Comparison of ENCODE assay signal across 21 mouse cellular contexts in genomic region chr10:58226357-58226756, GRCm38 (mm10). TPM values are rescaled to one million over a fixed set of nuclear protein-coding genes. Genes with fewer than 3 reads are reported as not detected.
DNase-seq lines count a peak whose midpoint lies in the region; ATAC-seq and TF ChIP-seq lines count a peak whose summit lies in the region.
"Not testable (repeated sequence)": the region's sequence is repeated elsewhere in the genome, so short reads cannot be mapped to it uniquely, and the experiment has no call there.
"Had no signal": no experiment of that assay in that cellular context is flagged by ENCODE, and none has a peak within 500 bp of the region (broad histone marks: within the 10 kb centered on the region; RNA-seq: fewer than 3 reads in every experiment).

No protein-coding gene starts in this region.

- WGBS in forebrain, postnatal 0 days: 89% methylated on average over 4 of the region's 4 CpGs
- WGBS in intestine, embryonic 14.5 days: 90% methylated on average over 4 of the region's 4 CpGs
- WGBS in liver, postnatal 0 days (ENCODE audit: insufficient replicate concordance): 73% methylated on average over 4 of the region's 4 CpGs
- 81% methylated on average over 4 of the region's 4 CpGs for WGBS in midbrain, postnatal 0 days

- not testable (repeated sequence) for TF ChIP-seq CTCF in forebrain, postnatal 0 days (IDR thresholded peaks at IDR 0.05; ENCODE audit: low read depth); liver, postnatal 0 days (IDR thresholded peaks at IDR 0.05; ENCODE audit: low read depth); midbrain, postnatal 0 days (IDR thresholded peaks at IDR 0.05)

- not testable (repeated sequence) for H3K36me3 ChIP-seq in forebrain, postnatal 0 days (ENCODE audit: insufficient read depth); intestine, embryonic 14.5 days (ENCODE audit: control insufficient read depth, insufficient read depth, low read length); liver, postnatal 0 days (replicated peaks; ENCODE audit: insufficient read depth, low read length); midbrain, postnatal 0 days (ENCODE audit: insufficient read depth, low read length); splenic B cell, adult 2 months (ENCODE audit: control insufficient read depth, insufficient read depth, low read length, poor library complexity, severe bottlenecking)

- H3K4me2 ChIP-seq in forebrain, postnatal 0 days (ENCODE audit: low read depth); intestine, embryonic 14.5 days (ENCODE audit: low read length); liver, postnatal 0 days (ENCODE audit: low read depth, low read length); midbrain, postnatal 0 days (ENCODE audit: low read depth, low read length, poor library complexity, severe bottlenecking): not testable (repeated sequence)

- H3K4me1 ChIP-seq in forebrain, postnatal 0 days (ENCODE audit: insufficient read depth); intestine, embryonic 14.5 days (replicated peaks; ENCODE audit: control insufficient read depth, insufficient read depth, low read length); liver, postnatal 0 days (ENCODE audit: insufficient read depth); midbrain, postnatal 0 days (ENCODE audit: insufficient read depth, low read length): not testable (repeated sequence)

- not testable (repeated sequence) for H3K4me3 ChIP-seq in forebrain, postnatal 0 days (ENCODE audit: low read depth, low read length); intestine, embryonic 14.5 days (ENCODE audit: low read depth, low read length); liver, postnatal 0 days (ENCODE audit: low read depth, low read length); midbrain, postnatal 0 days (ENCODE audit: low read depth, low read length)

- H3K27me3 ChIP-seq in forebrain, postnatal 0 days (ENCODE audit: insufficient read depth, low read length); intestine, embryonic 14.5 days (replicated peaks; ENCODE audit: control insufficient read depth, insufficient read depth, low read length); liver, postnatal 0 days (ENCODE audit: insufficient read depth, low read length); midbrain, postnatal 0 days (ENCODE audit: insufficient read depth, low read length); splenic B cell, adult 2 months (ENCODE audit: control insufficient read depth, insufficient read depth, low read length, poor library complexity, severe bottlenecking): not testable (repeated sequence)

- not testable (repeated sequence) for H3K9ac ChIP-seq in forebrain, postnatal 0 days; intestine, embryonic 14.5 days (ENCODE audit: low read length); liver, postnatal 0 days (replicated peaks); midbrain, postnatal 0 days (replicated peaks; ENCODE audit: low read length, poor library complexity, severe bottlenecking)

- H3K9me3 ChIP-seq in forebrain, postnatal 0 days (ENCODE audit: low read length); intestine, embryonic 14.5 days (ENCODE audit: control insufficient read depth, low read length); liver, postnatal 0 days (ENCODE audit: low read length); midbrain, postnatal 0 days (ENCODE audit: low read length): not testable (repeated sequence)

- not testable (repeated sequence) for TF ChIP-seq EP300 in liver, postnatal 0 days (IDR thresholded peaks at IDR 0.05; ENCODE audit: low read depth)

- peak; percentile 42 for DNase-seq in 3T3-L1 (ENCODE audit: low read depth, low spot score)
- peak; percentile 19 for DNase-seq in NIH3T3 (ENCODE audit: low read depth)
- DNase-seq in embryo, embryonic 10.5 days (ENCODE audit: low spot score): peak; percentile 25
- DNase-seq in forebrain, postnatal 0 days: peak; percentile 4
- peak; percentile 62 for DNase-seq in intestine, embryonic 14.5 days (ENCODE audit: low spot score)
- DNase-seq in liver, postnatal 0 days: peak; percentile 44
- DNase-seq in midbrain, postnatal 0 days (ENCODE audit: low spot score): peak; percentile 28
- DNase-seq in splenic B cell, adult 2 months (ENCODE audit: low read depth, low spot score): peak; percentile 36

- not testable (repeated sequence) for H3K27ac ChIP-seq in forebrain, postnatal 0 days (ENCODE audit: low read depth, low read length); intestine, embryonic 14.5 days (ENCODE audit: low read depth); liver, postnatal 0 days (ENCODE audit: low read depth); midbrain, postnatal 0 days (ENCODE audit: low read depth, low read length)

- ATAC-seq in forebrain, postnatal 0 days; intestine, embryonic 14.5 days (replicated peaks; ENCODE audit: low FRiP score, low TSS enrichment, low read depth); liver, postnatal 0 days; midbrain, postnatal 0 days (ENCODE audit: low FRiP score): not testable (repeated sequence)

RNA-seq across cellular contexts. Expression of gene AW822073, which starts 1.6 kb away (rescaled TPM):
- total RNA-seq in forebrain, postnatal 0 days (2014; rRNA removed): not detected in 2 replicates
- not detected in 2 replicates for polyA plus RNA-seq in forebrain, postnatal 0 days (2015; fragmentation: Nextera tagmentation; extraction: Ambion mirVana)
- not detected in 2 replicates for polyA plus RNA-seq in intestine, embryonic 14.5 days (2014; fragmentation: Nextera tagmentation; extraction: Ambion mirVana)
- polyA plus RNA-seq in liver, postnatal 0 days (2015; fragmentation: Nextera tagmentation; extraction: Ambion mirVana): not detected in 2 replicates
- total RNA-seq in midbrain, postnatal 0 days (2014; rRNA removed): not detected in 2 replicates
- polyA plus RNA-seq in midbrain, postnatal 0 days (2015; fragmentation: Nextera tagmentation; extraction: Ambion mirVana): not detected in 2 replicates
- total RNA-seq: adrenal gland, postnatal 25 days; common myeloid progenitor, adult 5-6 weeks; gastrocnemius, adult 18-20 months; heart, postnatal 4 days; layer of hippocampus, postnatal 10 days had no signal
- polyA plus RNA-seq: forebrain, embryonic 15.5 days; G1E; gonadal fat pad, adult 2 months; heart, embryonic 13.5 days; limb, embryonic 15.5 days; lung, adult 2 months; midbrain, embryonic 16.5 days; neural tube, embryonic 12.5 days had no signal

RNA-seq across cellular contexts. Expression of gene Duxf3, which starts 6.1 kb away (rescaled TPM):
- total RNA-seq in forebrain, postnatal 0 days (2014; rRNA removed): 0.76 TPM in 1 of 2 replicates, not detected in the other
- polyA plus RNA-seq in forebrain, postnatal 0 days (2015; fragmentation: Nextera tagmentation; extraction: Ambion mirVana): not detected in 2 replicates
- not detected in 2 replicates for polyA plus RNA-seq in intestine, embryonic 14.5 days (2014; fragmentation: Nextera tagmentation; extraction: Ambion mirVana)
- polyA plus RNA-seq in liver, postnatal 0 days (2015; fragmentation: Nextera tagmentation; extraction: Ambion mirVana): not detected in 2 replicates
- total RNA-seq in midbrain, postnatal 0 days (2014; rRNA removed): not detected in 2 replicates
- not detected in 2 replicates for polyA plus RNA-seq in midbrain, postnatal 0 days (2015; fragmentation: Nextera tagmentation; extraction: Ambion mirVana)
- total RNA-seq: adrenal gland, postnatal 25 days; common myeloid progenitor, adult 5-6 weeks; gastrocnemius, adult 18-20 months; heart, postnatal 4 days; layer of hippocampus, postnatal 10 days had no signal
- polyA plus RNA-seq: forebrain, embryonic 15.5 days; G1E; gonadal fat pad, adult 2 months; heart, embryonic 13.5 days; limb, embryonic 15.5 days; lung, adult 2 months; midbrain, embryonic 16.5 days; neural tube, embryonic 12.5 days had no signal

RNA-seq across cellular contexts. Expression of gene Gm4981, which starts 10.1 kb away (rescaled TPM):
- not detected in 2 replicates for total RNA-seq in forebrain, postnatal 0 days (2014; rRNA removed)
- not detected in 2 replicates for polyA plus RNA-seq in forebrain, postnatal 0 days (2015; fragmentation: Nextera tagmentation; extraction: Ambion mirVana)
- not detected in 2 replicates for polyA plus RNA-seq in intestine, embryonic 14.5 days (2014; fragmentation: Nextera tagmentation; extraction: Ambion mirVana)
- not detected in 2 replicates for polyA plus RNA-seq in liver, postnatal 0 days (2015; fragmentation: Nextera tagmentation; extraction: Ambion mirVana)
- 0.22 TPM in 1 of 2 replicates, not detected in the other for total RNA-seq in midbrain, postnatal 0 days (2014; rRNA removed)
- not detected in 2 replicates for polyA plus RNA-seq in midbrain, postnatal 0 days (2015; fragmentation: Nextera tagmentation; extraction: Ambion mirVana)
- total RNA-seq: adrenal gland, postnatal 25 days; common myeloid progenitor, adult 5-6 weeks; G1E; gastrocnemius, adult 18-20 months; heart, postnatal 4 days; layer of hippocampus, postnatal 10 days had no signal
- polyA plus RNA-seq: forebrain, embryonic 15.5 days; G1E; gonadal fat pad, adult 2 months; heart, embryonic 13.5 days; limb, embryonic 15.5 days; lung, adult 2 months; midbrain, embryonic 16.5 days; neural tube, embryonic 12.5 days had no signal

RNA-seq across cellular contexts. Expression of gene Gcc2, which starts 28.9 kb away (rescaled TPM):
- 33.9 and 36.7 TPM in 2 replicates for total RNA-seq in forebrain, postnatal 0 days (2014; rRNA removed)
- 67.0 and 96.5 TPM in 2 replicates for polyA plus RNA-seq in forebrain, postnatal 0 days (2015; fragmentation: Nextera tagmentation; extraction: Ambion mirVana)
- polyA plus RNA-seq in intestine, embryonic 14.5 days (2014; fragmentation: Nextera tagmentation; extraction: Ambion mirVana): 59.0 and 65.5 TPM in 2 replicates
- 31.7 and 34.0 TPM in 2 replicates for polyA plus RNA-seq in liver, postnatal 0 days (2015; fragmentation: Nextera tagmentation; extraction: Ambion mirVana)
- total RNA-seq in midbrain, postnatal 0 days (2014; rRNA removed): 41.1 and 41.3 TPM in 2 replicates
- 89.9 and 121 TPM in 2 replicates for polyA plus RNA-seq in midbrain, postnatal 0 days (2015; fragmentation: Nextera tagmentation; extraction: Ambion mirVana)

Comparison
In these comparisons a context has a peak if more than half of its experiments do, and no peak if none do; other contexts are left out.
1. DNase-seq: peak in every context shown above with its lines; median percentile 62 in intestine, embryonic 14.5 days; 44 in liver, postnatal 0 days; 42 in 3T3-L1; 36 in splenic B cell, adult 2 months; 28 in midbrain, postnatal 0 days; 25 in embryo, embryonic 10.5 days; 19 in NIH3T3; 4 in forebrain, postnatal 0 days.